Mouse (Mus musculus): ENCODE data around the gene Plk4.
"Not testable (repeated sequence)": the region's sequence is repeated elsewhere in the genome, so short reads cannot be mapped to it uniquely, and the experiment has no call there.

Gene Plk4

GRCm38 (mm10) chr3:40799530-40800372 lies at the start of gene Plk4:
Gene Plk4 (plus strand): TSS chr3:40800019.
- peak; percentile 93 for DNase-seq (ENCODE audit: low spot score)

- DNase-seq (ENCODE audit: low spot score), result no peak
Observed at GRCm38 (mm10) chr3:40760746-40761145, 39.1 kb upstream of the Plk4 start.

GRCm38 (mm10) chr3:40761312-40761711 lies 38.5 kb upstream of the Plk4 start:
- DNase-seq (ENCODE audit: low spot score), result no peak

- no peak for DNase-seq (ENCODE audit: low spot score)
Observed at GRCm38 (mm10) chr3:40793783-40794182, 6.0 kb upstream of the Plk4 start.

GRCm38 (mm10) chr3:40798054-40798453 lies 1.8 kb upstream of the Plk4 start:
- DNase-seq (ENCODE audit: low spot score), result no peak

GRCm38 (mm10) chr3:40798500-40798899 lies 1.3 kb upstream of the Plk4 start:
- peak; percentile 59 for DNase-seq (ENCODE audit: low spot score)

GRCm38 (mm10) chr3:40800373-40800823 lies 579 bp downstream of the Plk4 start:
- DNase-seq (ENCODE audit: low spot score), result peak; percentile 64

- DNase-seq (ENCODE audit: low spot score), result no peak
Observed at GRCm38 (mm10) chr3:40806871-40807270, 7.1 kb downstream of the Plk4 start.

GRCm38 (mm10) chr3:40808686-40809085 lies 8.9 kb downstream of the Plk4 start:
- DNase-seq (ENCODE audit: low spot score), result no peak

- DNase-seq (ENCODE audit: low spot score), result no peak
Observed at GRCm38 (mm10) chr3:40809894-40810293, 10.1 kb downstream of the Plk4 start.

GRCm38 (mm10) chr3:40813275-40813674 lies 13.5 kb downstream of the Plk4 start:
- no peak for DNase-seq (ENCODE audit: low spot score)

GRCm38 (mm10) chr3:40845521-40845920 lies 45.7 kb downstream of the Plk4 start:
- DNase-seq (ENCODE audit: low spot score), result not testable (repeated sequence)

GRCm38 (mm10) chr3:40846473-40846956 lies 46.7 kb downstream of the Plk4 start, which contains the start of gene Mfsd8:
Gene Mfsd8 (minus strand): TSS chr3:40846886.
- peak; percentile 96 for DNase-seq (ENCODE audit: low spot score)

GRCm38 (mm10) chr3:40846957-40847017 lies 47.0 kb downstream of the Plk4 start, which contains the start of gene Abhd18:
Gene Abhd18 (plus strand): TSS chr3:40846970.
- not testable (repeated sequence) for DNase-seq (ENCODE audit: low spot score)

GRCm38 (mm10) chr3:40847018-40847417 lies 47.2 kb downstream of the Plk4 start:
- not testable (repeated sequence) for DNase-seq (ENCODE audit: low spot score)

- not testable (repeated sequence) for DNase-seq (ENCODE audit: low spot score)
Observed at GRCm38 (mm10) chr3:40847936-40848335, 48.1 kb downstream of the Plk4 start.

- DNase-seq (ENCODE audit: low spot score), result not testable (repeated sequence)
Observed at GRCm38 (mm10) chr3:40853123-40853738, 53.4 kb downstream of the Plk4 start.

Data from spleen, adult 12 weeks (tissue).